Mouse (Mus musculus): ENCODE measurements around the gene Mtx1.

Mtx1 gene

GRCm38 (mm10) chr3:89214681-89215411 is 12.0 kb downstream of the Mtx1 start, which contains the start of gene Thbs3:
TSS of gene Thbs3 (plus strand) at chr3:89215180.
- no peak for DNase-seq (ENCODE audit: low spot score)

GRCm38 (mm10) chr3:89213803-89214530 is 12.9 kb downstream of the Mtx1 start:
- DNase-seq (ENCODE audit: low spot score): peak; percentile 93

- DNase-seq (ENCODE audit: low spot score): peak; percentile 49
These were observed 16.2 kb downstream of the Mtx1 start for GRCm38 (mm10) chr3:89210731-89211130.

GRCm38 (mm10) chr3:89210162-89210561 is 16.7 kb downstream of the Mtx1 start:
- no peak for DNase-seq (ENCODE audit: low spot score)

GRCm38 (mm10) chr3:89209731-89210130 is 17.2 kb downstream of the Mtx1 start:
- DNase-seq (ENCODE audit: low spot score): no peak

GRCm38 (mm10) chr3:89208736-89209135 is 18.2 kb downstream of the Mtx1 start:
- no peak for DNase-seq (ENCODE audit: low spot score)

GRCm38 (mm10) chr3:89208075-89208657 is 18.7 kb downstream of the Mtx1 start:
- DNase-seq (ENCODE audit: low spot score): no peak

- DNase-seq (ENCODE audit: low spot score): no peak
These were observed 20.2 kb downstream of the Mtx1 start for GRCm38 (mm10) chr3:89206695-89207094.

- DNase-seq (ENCODE audit: low spot score): no peak
These were observed 20.8 kb downstream of the Mtx1 start for GRCm38 (mm10) chr3:89206079-89206478.

GRCm38 (mm10) chr3:89203142-89203514 is 23.8 kb downstream of the Mtx1 start:
- no peak for DNase-seq (ENCODE audit: low spot score)

- DNase-seq (ENCODE audit: low spot score): peak; percentile 71
These were observed 24.4 kb downstream of the Mtx1 start, which contains the start of gene Gba for GRCm38 (mm10) chr3:89202253-89203141. TSS of gene Gba (plus strand) at chr3:89202928.

- DNase-seq (ENCODE audit: low spot score): no peak
These were observed 27.0 kb downstream of the Mtx1 start for GRCm38 (mm10) chr3:89199839-89200238.

- DNase-seq (ENCODE audit: low spot score): peak; percentile 93
These were observed 30.7 kb downstream of the Mtx1 start for GRCm38 (mm10) chr3:89195979-89196877.

- DNase-seq (ENCODE audit: low spot score): no peak
These were observed 33.0 kb downstream of the Mtx1 start for GRCm38 (mm10) chr3:89193853-89194252.

GRCm38 (mm10) chr3:89193351-89193750 is 33.5 kb downstream of the Mtx1 start:
- DNase-seq (ENCODE audit: low spot score): no peak

- no peak for DNase-seq (ENCODE audit: low spot score)
These were observed 36.5 kb downstream of the Mtx1 start for GRCm38 (mm10) chr3:89190436-89190835.

GRCm38 (mm10) chr3:89188478-89188875 is 38.4 kb downstream of the Mtx1 start:
- DNase-seq (ENCODE audit: low spot score): no peak

- no peak for DNase-seq (ENCODE audit: low spot score)
These were observed 39.0 kb downstream of the Mtx1 start for GRCm38 (mm10) chr3:89187690-89188477.

- DNase-seq (ENCODE audit: low spot score): no peak
These were observed 39.7 kb downstream of the Mtx1 start for GRCm38 (mm10) chr3:89187197-89187596.

GRCm38 (mm10) chr3:89183959-89184315 is 43.0 kb downstream of the Mtx1 start:
- DNase-seq (ENCODE audit: low spot score): no peak

All from ovary, adult 18-20 months (tissue).